Mouse (Mus musculus): ENCODE data around the gene Susd2. TPM values are rescaled to one million over a fixed set of nuclear protein-coding genes. Genes with fewer than 3 reads are reported as not detected.

Gene Susd2
- polyA plus RNA-seq, 1 experiment = 22.0 TPM

GRCm38 (mm10) chr10:75634610-75635009, 9.2 kb downstream of the Susd2 start:
- no peak overlapping the region for H3K27ac ChIP-seq (ENCODE audit: insufficient read depth, low read length)
- DNase-seq = peak in 1 of 2 experiments; percentile 6
- H3K4me1 ChIP-seq (ENCODE audit: control insufficient read depth, insufficient read depth, low read length) = no peaks in the 10 kb centered on the region
- WGBS = 94% methylated on average over 8 of the region's 8 CpGs
- no peaks in the 10 kb centered on the region for H3K27me3 ChIP-seq (ENCODE audit: control insufficient read depth, insufficient read depth, low read length)
- no peak for TF ChIP-seq CTCF (IDR thresholded peaks at IDR 0.05; ENCODE audit: borderline replicate concordance, insufficient read depth, low read depth, low read length)
- TF ChIP-seq POLR2A (IDR thresholded peaks at IDR 0.05; ENCODE audit: borderline replicate concordance, insufficient read depth, low read length) = no peak
- H3K4me3 ChIP-seq (replicated peaks; ENCODE audit: insufficient read depth, low read depth, low read length) = no peak overlapping the region

GRCm38 (mm10) chr10:75633576-75634139, 10.2 kb downstream of the Susd2 start:
- Histone ChIP-seq H3K27me3 (ENCODE audit: control insufficient read depth, insufficient read depth, low read length) (no peaks in the 10 kb centered on the region), H3K4me3 (replicated peaks; ENCODE audit: insufficient read depth, low read depth, low read length) (no peak overlapping the region), H3K27ac (ENCODE audit: insufficient read depth, low read length) (no peak overlapping the region), H3K4me1 (ENCODE audit: control insufficient read depth, insufficient read depth, low read length) (no peaks in the 10 kb centered on the region)
- TF ChIP-seq CTCF (IDR thresholded peaks at IDR 0.05; ENCODE audit: borderline replicate concordance, insufficient read depth, low read depth, low read length) (no peak), POLR2A (IDR thresholded peaks at IDR 0.05; ENCODE audit: borderline replicate concordance, insufficient read depth, low read length) (no peak)
- DNase-seq = no peak
- 79% methylated on average over 14 of the region's 14 CpGs for WGBS

GRCm38 (mm10) chr10:75633048-75633447, 10.8 kb downstream of the Susd2 start:
- H3K27me3 ChIP-seq (ENCODE audit: control insufficient read depth, insufficient read depth, low read length) = no peaks in the 10 kb centered on the region
- no peaks in the 10 kb centered on the region for H3K4me1 ChIP-seq (ENCODE audit: control insufficient read depth, insufficient read depth, low read length)
- 47% methylated on average over 5 of the region's 5 CpGs for WGBS
- H3K4me3 ChIP-seq (replicated peaks; ENCODE audit: insufficient read depth, low read depth, low read length) = no peak overlapping the region
- TF ChIP-seq POLR2A (IDR thresholded peaks at IDR 0.05; ENCODE audit: borderline replicate concordance, insufficient read depth, low read length) (no peak), CTCF (IDR thresholded peaks at IDR 0.05; ENCODE audit: borderline replicate concordance, insufficient read depth, low read depth, low read length) (no peak)
- H3K27ac ChIP-seq (ENCODE audit: insufficient read depth, low read length) = no peak overlapping the region
- DNase-seq = no peak

GRCm38 (mm10) chr10:75632633-75633032, 11.2 kb downstream of the Susd2 start:
- peak in 1 of 2 experiments; percentile 4 for DNase-seq
- no peak overlapping the region for H3K27ac ChIP-seq (ENCODE audit: insufficient read depth, low read length)

GRCm38 (mm10) chr10:75627490-75627889, 16.3 kb downstream of the Susd2 start:
- Histone ChIP-seq H3K27me3 (ENCODE audit: control insufficient read depth, insufficient read depth, low read length) (no peaks in the 10 kb centered on the region), H3K27ac (ENCODE audit: insufficient read depth, low read length) (no peak overlapping the region), H3K4me3 (replicated peaks; ENCODE audit: insufficient read depth, low read depth, low read length) (no peak overlapping the region), H3K4me1 (ENCODE audit: control insufficient read depth, insufficient read depth, low read length) (no peaks in the 10 kb centered on the region)
- TF ChIP-seq POLR2A (IDR thresholded peaks at IDR 0.05; ENCODE audit: borderline replicate concordance, insufficient read depth, low read length) (no peak), CTCF (IDR thresholded peaks at IDR 0.05; ENCODE audit: borderline replicate concordance, insufficient read depth, low read depth, low read length) (no peak)
- WGBS = 39% methylated on average over 3 of the region's 3 CpGs
- no peak for DNase-seq

More at GRCm38 (mm10) chr10:75632633-75633032, 11.2 kb downstream of the Susd2 start:
- TF ChIP-seq POLR2A (IDR thresholded peaks at IDR 0.05; ENCODE audit: borderline replicate concordance, insufficient read depth, low read length) = no peak
- TF ChIP-seq CTCF (IDR thresholded peaks at IDR 0.05; ENCODE audit: borderline replicate concordance, insufficient read depth, low read depth, low read length) = no peak
- WGBS = 23% methylated on average over 5 of the region's 5 CpGs
- Histone ChIP-seq H3K4me1 (ENCODE audit: control insufficient read depth, insufficient read depth, low read length) (no peaks in the 10 kb centered on the region), H3K4me3 (replicated peaks; ENCODE audit: insufficient read depth, low read depth, low read length) (no peak overlapping the region), H3K27me3 (ENCODE audit: control insufficient read depth, insufficient read depth, low read length) (no peaks in the 10 kb centered on the region)

GRCm38 (mm10) chr10:75626991-75627390, 16.8 kb downstream of the Susd2 start:
- Histone ChIP-seq H3K4me1 (ENCODE audit: control insufficient read depth, insufficient read depth, low read length) (no peaks in the 10 kb centered on the region), H3K4me3 (replicated peaks; ENCODE audit: insufficient read depth, low read depth, low read length) (no peak overlapping the region), H3K27ac (ENCODE audit: insufficient read depth, low read length) (no peak overlapping the region), H3K27me3 (ENCODE audit: control insufficient read depth, insufficient read depth, low read length) (no peaks in the 10 kb centered on the region)
- DNase-seq = no peak
- 59% methylated on average over 3 of the region's 3 CpGs for WGBS
- TF ChIP-seq POLR2A (IDR thresholded peaks at IDR 0.05; ENCODE audit: borderline replicate concordance, insufficient read depth, low read length) = no peak
- TF ChIP-seq CTCF (IDR thresholded peaks at IDR 0.05; ENCODE audit: borderline replicate concordance, insufficient read depth, low read depth, low read length) = no peak

GRCm38 (mm10) chr10:75625920-75626319, 17.9 kb downstream of the Susd2 start:
- WGBS = 33% methylated on average over 6 of the region's 6 CpGs
- DNase-seq = no peak
- no peak for TF ChIP-seq CTCF (IDR thresholded peaks at IDR 0.05; ENCODE audit: borderline replicate concordance, insufficient read depth, low read depth, low read length)
- no peak for TF ChIP-seq POLR2A (IDR thresholded peaks at IDR 0.05; ENCODE audit: borderline replicate concordance, insufficient read depth, low read length)
- Histone ChIP-seq H3K27ac (ENCODE audit: insufficient read depth, low read length) (no peak overlapping the region), H3K4me3 (replicated peaks; ENCODE audit: insufficient read depth, low read depth, low read length) (no peak overlapping the region), H3K4me1 (ENCODE audit: control insufficient read depth, insufficient read depth, low read length) (no peaks in the 10 kb centered on the region), H3K27me3 (ENCODE audit: control insufficient read depth, insufficient read depth, low read length) (no peaks in the 10 kb centered on the region)

- no peak for DNase-seq
- Histone ChIP-seq H3K27me3 (ENCODE audit: control insufficient read depth, insufficient read depth, low read length) (no peaks in the 10 kb centered on the region), H3K27ac (ENCODE audit: insufficient read depth, low read length) (no peak overlapping the region), H3K4me1 (ENCODE audit: control insufficient read depth, insufficient read depth, low read length) (no peaks in the 10 kb centered on the region), H3K4me3 (replicated peaks; ENCODE audit: insufficient read depth, low read depth, low read length) (no peak overlapping the region)
- WGBS = 39% methylated on average over 3 of the region's 3 CpGs
- no peak for TF ChIP-seq POLR2A (IDR thresholded peaks at IDR 0.05; ENCODE audit: borderline replicate concordance, insufficient read depth, low read length)
- no peak for TF ChIP-seq CTCF (IDR thresholded peaks at IDR 0.05; ENCODE audit: borderline replicate concordance, insufficient read depth, low read depth, low read length)
These were observed 23.0 kb downstream of the Susd2 start for GRCm38 (mm10) chr10:75620818-75621217.
